In genomic region chr2:144182108-144182507, GRCm38 (mm10) we compare ENCODE assay signal across 9 mouse cellular contexts.
"Had no signal": no experiment of that assay in that cellular context is flagged by ENCODE, and none has a peak within 500 bp of the region (broad histone marks: within the 10 kb centered on the region; RNA-seq: fewer than 3 reads in every experiment).

No protein-coding gene starts in this region.

- H3K36me3 ChIP-seq: kidney, embryonic 15.5 days; limb, embryonic 10.5 days; midbrain, embryonic 13.5 days had no signal

- H3K9me3 ChIP-seq: kidney, embryonic 15.5 days; limb, embryonic 10.5 days; midbrain, embryonic 13.5 days had no signal

- ATAC-seq: intestine, embryonic 16.5 days; midbrain, embryonic 13.5 days had no signal

- H3K4me2 ChIP-seq: kidney, embryonic 15.5 days; midbrain, embryonic 13.5 days had no signal

- H3K27ac ChIP-seq: kidney, embryonic 15.5 days; left cerebral cortex, adult 2 months; limb, embryonic 10.5 days; midbrain, embryonic 13.5 days had no signal

- H3K27me3 ChIP-seq: kidney, embryonic 15.5 days; midbrain, embryonic 13.5 days had no signal

- H3K4me1 ChIP-seq: midbrain, embryonic 13.5 days had no signal

- H3K4me3 ChIP-seq: kidney, embryonic 15.5 days; left cerebral cortex, adult 2 months; limb, embryonic 10.5 days; midbrain, embryonic 13.5 days had no signal

- DNase-seq: kidney, postnatal 14 days; right cerebral cortex, postnatal 14 days; thymus, adult 2 months; thymus, postnatal 25 days had no signal

- H3K9ac ChIP-seq: kidney, embryonic 15.5 days; midbrain, embryonic 13.5 days had no signal
